Mouse (Mus musculus): ENCODE results near the gene Susd4. TPM values are rescaled to one million over a fixed set of nuclear protein-coding genes. Genes with fewer than 3 reads are reported as not detected.

Gene Susd4
- total RNA-seq, 1 experiment from 2014 or later = 3.6 TPM

GRCm38 (mm10) chr1:182861671-182862358 lies 98.2 kb downstream of the Susd4 start:
- no peak for DNase-seq

DNA sequence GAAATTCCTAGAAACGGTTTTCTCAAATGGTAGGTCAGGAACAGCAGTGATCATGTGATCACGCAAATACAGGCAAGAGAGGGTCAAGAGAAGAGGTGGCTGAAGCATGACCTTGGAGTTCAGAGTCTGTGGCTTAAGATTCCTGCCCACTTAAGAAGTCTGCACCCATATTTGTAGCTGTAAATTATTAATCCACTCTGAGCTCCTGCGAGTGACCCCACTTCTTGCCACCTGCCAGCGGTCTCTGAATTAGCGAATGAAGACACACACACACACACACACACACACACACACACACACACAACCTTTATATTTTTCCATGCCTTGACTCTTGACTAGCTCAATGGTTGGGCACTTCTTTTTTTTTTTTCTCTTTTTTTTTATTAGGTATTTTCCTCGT lies 99.7 kb downstream of the Susd4 start:
- no peak for DNase-seq

GRCm38 (mm10) chr1:182867886-182868285 lies 104.2 kb downstream of the Susd4 start:
- no peak for DNase-seq

- peak; percentile 71 for DNase-seq
These were observed 104.9 kb downstream of the Susd4 start for GRCm38 (mm10) chr1:182868432-182869113.

- no peak for DNase-seq
These were observed 105.4 kb downstream of the Susd4 start for GRCm38 (mm10) chr1:182869114-182869456.

DNA sequence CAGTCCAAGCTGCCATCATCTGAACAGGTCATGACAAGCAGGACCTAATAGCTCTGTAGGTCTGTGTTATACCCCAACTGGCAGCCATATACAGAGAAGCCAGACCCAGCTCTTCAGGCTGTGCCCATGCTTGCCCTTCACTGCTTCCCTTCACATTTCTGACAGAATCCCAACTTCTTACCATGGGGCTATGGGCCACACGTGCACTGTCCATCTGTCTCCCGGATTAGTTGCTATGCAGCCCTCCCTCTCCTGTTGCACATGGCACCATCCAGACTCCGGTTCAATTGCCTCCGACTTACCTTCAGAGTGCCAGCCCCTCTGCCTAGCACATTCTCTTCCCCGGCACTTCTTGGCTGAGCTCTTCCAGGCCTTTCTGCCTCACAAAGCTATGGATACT lies 114.5 kb downstream of the Susd4 start:
- no peak for DNase-seq

DNA sequence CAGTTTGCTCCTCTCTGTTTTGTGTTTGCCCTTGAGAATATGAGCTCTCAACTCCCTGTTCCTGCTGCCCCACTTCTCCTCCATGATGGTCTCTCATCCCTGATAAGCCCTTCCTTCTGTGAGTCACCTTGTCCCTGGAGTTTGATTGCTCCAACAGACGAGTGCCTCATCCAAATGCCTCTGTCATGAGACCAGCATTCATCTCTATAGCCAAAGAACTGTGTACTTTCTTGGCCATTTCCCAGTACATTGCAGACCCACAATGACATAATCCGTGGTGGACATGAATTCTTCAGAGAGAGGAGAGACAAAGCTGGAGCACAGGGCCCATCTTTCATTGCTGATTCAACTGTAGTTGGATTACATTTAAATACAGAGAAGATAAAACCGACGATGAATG lies 115.1 kb downstream of the Susd4 start:
- no peak for DNase-seq

DNA sequence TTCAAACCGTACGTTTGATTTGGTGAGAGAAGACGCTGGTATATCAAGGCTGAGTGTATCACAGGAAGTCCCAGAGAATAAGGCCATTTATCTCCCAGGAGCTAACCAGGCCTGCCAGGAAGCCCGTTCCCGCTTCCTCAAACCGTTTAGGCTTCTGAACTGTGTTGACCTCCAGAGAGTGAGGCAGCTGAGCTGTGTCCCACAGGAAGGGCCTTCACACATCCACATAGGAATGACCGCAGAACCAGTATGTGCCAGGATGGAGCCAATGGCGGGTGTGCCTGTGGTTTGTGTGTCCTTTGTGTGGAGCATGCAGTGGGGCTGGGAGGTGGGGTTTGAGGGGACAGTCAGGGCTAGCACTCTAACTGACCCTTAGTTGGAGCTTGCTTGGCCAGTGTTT lies 117.6 kb downstream of the Susd4 start:
- no peak for DNase-seq

DNA sequence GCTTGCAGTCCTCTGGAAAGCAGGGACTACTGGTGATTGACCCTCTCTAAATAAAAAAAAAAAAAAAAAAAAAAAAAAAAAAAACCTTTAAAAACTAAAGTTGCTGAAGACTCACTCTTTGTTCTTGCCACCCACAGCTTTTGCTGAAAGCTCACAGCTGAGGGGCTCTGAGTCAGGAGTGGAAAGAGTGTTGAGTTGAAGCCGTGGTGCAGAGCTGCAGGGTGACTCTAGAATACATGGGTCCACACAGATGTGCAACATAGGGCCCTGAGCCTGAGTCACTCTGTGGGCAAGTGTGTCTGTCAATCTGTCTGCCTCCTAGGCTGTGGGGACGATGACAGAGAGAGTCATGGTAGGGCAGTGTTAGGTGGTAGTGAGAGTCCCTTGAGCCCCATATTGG lies 119.0 kb downstream of the Susd4 start:
- no peak for DNase-seq

DNA sequence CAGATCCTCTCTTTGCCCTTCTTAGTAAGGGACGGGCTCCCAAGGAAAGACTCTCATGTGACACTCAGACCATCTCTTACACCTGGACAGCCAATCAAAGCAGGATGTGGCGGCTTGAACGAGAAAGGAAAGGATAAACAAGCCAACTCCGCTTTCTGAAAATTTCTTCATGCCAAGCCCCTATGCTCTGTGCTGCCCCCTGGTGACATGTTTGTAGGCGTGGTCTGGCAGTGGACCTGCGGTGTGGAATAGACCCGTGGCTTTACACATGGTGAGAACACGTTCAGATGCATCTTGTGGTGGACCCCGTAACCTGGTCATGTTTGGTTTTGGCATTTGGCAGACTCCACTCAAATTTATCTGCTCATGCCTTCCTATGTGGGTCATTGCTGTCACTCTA lies 132.0 kb downstream of the Susd4 start:
- DNase-seq = peak; percentile 44

DNA sequence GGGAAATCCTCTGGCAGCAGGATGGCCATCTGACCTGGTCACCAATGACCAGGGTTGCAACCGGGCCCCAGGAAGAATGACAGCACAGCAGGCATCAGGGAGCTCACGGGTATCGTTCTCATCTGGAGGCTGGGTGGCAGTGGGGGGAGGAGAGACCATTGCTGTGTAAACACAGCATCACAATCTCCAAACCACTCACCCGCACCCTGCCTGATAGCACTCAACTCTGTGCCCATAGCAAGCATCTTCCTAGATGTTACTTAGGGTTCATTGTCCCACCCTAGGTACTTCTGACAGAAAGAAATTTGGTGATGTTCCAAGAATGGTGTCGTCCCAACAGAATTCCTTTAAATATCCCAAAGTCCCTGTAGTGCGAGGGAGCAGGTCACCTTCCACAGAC lies 133.4 kb downstream of the Susd4 start:
- DNase-seq = no peak

- no peak for DNase-seq
These were observed 134.0 kb downstream of the Susd4 start for GRCm38 (mm10) chr1:182897506-182898138.

GRCm38 (mm10) chr1:182902095-182902494 lies 138.4 kb downstream of the Susd4 start:
- no peak for DNase-seq

DNA sequence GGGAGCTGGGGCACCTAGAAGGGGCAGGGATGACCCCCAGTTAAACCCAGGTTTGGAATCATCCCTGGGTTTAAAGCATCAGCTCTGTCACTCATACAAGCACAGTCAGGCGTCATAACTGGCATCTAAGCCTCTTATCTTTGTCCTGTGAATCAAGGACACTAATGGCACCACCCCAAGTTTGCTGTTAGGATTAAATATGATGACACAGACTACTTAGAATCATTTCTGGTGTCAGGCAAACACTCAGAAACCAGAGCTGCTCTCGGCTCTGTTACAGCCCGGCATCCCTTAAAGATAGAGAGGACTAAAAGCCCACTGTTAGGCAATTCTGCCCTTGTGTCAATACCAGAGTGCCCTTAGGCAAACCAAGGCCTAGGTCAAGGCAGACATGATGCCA lies 139.2 kb downstream of the Susd4 start:
- no peak for DNase-seq

- DNase-seq = no peak
These were observed 142.0 kb downstream of the Susd4 start for GRCm38 (mm10) chr1:182905669-182906068.

DNA sequence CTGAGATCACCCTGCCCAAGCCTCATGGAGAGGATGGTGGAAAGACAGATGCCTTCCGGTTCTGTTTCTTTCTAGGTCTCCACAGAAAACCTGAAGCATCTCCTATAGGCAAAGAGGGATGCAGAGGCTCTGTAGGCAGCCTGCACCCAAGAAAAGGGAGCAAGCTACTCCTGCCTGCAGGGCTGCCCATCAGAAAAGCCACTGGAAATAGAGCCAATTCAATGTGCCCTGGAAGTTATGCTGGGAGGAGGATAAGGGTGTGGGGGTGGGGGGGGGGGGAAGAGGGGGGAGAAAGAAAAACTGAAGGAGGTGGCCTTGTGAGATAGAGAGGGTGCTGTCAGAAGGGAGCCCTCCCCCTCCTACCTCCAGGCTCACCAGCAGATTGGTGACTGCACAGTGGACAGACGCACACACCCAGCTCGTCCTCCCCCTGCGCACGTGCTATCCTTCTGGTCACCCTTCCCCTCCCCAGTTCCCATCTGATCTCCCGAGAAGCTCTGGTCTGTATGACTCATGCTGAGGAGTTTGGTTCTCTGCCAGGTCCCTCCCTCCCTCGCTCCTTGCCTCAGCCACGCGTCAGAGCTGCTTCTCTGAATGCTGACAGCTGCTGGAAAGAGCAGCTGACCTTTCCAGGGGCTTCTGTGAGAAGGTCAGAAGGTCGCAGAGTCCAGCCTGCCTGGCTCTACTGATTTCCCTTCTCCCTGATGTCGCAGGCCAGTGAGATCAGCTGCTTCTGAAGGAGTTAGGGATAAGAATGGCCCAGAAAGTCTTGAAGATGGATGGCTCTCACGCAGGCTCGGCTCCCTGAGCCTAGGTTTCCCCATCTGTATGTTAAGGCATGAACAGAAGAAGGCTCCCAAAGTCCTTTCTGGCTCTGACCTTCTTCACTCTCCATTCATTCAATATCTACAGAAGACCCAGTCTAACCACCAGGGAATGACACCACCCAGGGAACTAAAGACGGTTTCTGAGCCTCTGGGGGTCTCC lies 144.7 kb downstream of the Susd4 start:
- peak; percentile 93 for DNase-seq

- no peak for DNase-seq
These were observed 145.4 kb downstream of the Susd4 start for GRCm38 (mm10) chr1:182909066-182909465.

DNA sequence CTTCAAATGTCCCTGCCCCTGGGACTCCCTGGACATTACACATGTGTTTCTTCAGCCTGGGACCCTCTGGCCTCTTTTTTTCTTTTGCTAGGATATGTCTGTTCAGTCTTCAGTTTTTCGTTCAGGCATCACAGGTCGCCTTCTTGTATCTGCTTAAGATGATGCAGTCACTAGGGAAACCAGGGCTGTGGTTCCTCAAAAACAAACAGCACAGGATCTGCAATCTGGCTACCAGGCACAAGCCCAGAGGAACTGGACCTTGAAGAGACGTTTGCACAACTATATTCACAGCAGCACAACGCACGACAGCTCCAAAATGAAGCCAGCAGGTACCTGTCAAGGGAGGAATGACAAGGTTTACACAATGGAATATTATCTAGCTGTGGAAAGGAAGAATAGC lies 145.9 kb downstream of the Susd4 start:
- no peak for DNase-seq

DNA sequence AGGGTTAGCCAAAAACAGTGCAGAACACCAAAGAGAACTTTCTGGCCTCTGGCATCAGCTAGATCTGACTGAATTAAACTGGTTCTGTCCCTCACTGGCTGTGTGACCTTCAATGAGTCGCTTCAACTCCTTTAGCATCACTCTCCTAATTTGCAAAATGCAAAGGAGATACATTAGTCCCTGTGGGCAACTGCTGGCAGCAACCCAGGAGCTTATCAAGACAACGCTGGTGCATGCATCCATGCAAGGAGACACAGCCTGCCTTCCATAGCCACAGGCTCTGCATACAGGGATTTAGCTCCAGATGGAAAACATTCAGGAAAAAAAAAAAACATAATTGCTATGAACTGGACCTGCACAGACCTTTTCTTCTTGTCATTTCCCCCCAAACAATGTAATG lies 148.9 kb downstream of the Susd4 start:
- no peak for DNase-seq

DNA sequence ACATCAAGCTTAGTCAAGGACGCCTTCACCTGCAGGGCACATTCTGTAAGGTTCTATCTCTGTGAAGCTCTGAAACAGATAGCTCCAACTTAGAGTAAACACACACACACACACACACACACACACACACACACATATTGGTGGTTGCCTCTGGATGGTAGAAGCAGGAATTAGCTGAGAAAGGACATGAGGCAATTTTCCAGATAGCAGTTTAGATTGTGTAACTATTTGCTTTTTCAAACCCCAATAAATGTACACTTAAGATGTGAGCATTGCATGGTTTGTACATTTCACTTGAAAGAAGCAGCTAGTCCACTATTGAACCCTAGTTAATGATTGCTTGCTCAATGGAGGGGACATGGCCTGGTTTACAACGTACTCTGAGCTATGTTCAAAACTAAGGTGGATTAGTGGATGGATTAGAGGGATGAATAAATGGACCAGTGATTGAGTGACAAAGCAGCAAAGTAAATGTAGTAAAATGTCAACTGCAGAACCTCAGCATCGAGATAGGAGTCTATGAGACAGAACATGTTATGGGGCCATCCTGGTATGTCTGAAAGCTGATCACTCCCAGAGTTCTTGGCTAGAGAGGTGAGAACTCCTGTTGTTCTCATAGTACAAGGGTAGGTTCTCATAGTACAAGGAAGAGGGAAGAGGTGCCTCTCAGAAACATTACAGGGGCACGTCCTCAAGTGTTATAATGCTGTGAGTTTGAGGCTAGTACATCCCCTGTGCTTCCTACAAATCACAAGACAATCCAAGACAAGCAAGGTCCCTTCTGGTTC lies 150.7 kb downstream of the Susd4 start:
- DNase-seq = no peak

DNA sequence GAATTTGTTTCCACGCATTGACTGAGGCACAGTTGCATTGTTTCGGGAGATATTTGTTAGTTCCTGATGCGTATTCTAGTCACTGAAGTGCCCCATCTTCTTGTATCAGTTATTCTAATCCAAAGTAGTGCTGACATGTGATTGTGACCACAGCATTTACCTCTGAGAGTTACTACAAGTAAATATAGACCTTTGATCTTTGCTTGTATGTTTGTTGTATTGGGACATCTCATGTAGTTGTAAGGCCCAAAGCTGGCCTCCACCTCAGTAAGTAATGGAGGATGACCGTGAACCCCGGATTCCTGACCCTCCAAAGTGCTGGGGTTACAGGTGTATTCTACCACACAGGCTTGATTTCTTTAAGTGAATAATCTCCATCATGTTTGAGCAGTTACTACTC lies 152.5 kb downstream of the Susd4 start:
- DNase-seq = no peak
